Mouse (Mus musculus): ENCODE data around the gene Cdc42ep1.

Gene Cdc42ep1

DNA sequence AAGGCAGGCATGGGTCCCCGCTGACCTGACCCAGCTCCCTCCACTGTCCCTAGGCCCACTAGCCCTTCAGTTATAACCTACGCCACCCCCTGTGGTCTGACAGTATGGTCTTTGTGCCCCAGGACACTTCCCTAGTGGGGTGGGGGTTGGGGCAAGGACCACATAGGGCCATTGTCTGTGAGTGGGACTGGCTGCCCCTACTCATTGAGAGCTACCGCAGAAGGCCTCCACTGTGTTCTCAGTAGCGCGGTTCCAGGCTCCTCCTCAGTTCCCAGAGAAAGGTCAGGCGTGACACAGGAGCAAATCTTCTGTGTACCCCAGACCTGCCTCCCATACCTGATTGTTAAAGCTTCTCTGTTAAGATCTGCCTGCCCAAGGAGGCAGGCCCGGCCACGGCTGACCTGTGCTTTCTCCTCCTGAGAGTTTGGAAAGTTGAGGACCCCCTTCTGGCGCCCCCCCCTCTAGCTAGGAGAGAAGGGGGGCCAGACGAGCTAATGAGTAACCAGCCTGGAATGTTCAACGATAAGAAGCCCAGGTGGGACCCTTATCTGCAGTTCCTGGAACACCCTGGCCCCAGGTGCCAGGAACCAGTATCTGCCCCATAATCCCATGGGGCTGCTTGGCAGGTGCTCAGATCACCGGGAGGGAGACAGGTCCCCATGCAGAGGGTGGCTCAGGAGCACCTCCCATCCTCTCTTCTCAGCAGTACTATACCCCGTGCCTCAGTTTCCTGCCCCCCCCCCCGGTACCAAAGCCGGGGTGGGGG lies 7.8 kb downstream of the Cdc42ep1 start:
- peak in 1 of 2 experiments; percentile 48 for DNase-seq

- no peak for DNase-seq
These were observed 8.5 kb downstream of the Cdc42ep1 start for GRCm38 (mm10) chr15:78850944-78851343.

- peak; percentile 90 to 94 for DNase-seq
These were observed 9.2 kb downstream of the Cdc42ep1 start for GRCm38 (mm10) chr15:78851505-78852153.

- no peak for DNase-seq
These were observed 13.0 kb downstream of the Cdc42ep1 start, which contains the start of gene Lgals2 for GRCm38 (mm10) chr15:78855303-78855965. Gene Lgals2, minus strand, starts transcription at chr15:78855529.

GRCm38 (mm10) chr15:78857009-78857408 lies 14.6 kb downstream of the Cdc42ep1 start:
- DNase-seq = peak; percentile 77 to 82

GRCm38 (mm10) chr15:78859311-78859710 lies 16.9 kb downstream of the Cdc42ep1 start:
- no peak for DNase-seq

DNA sequence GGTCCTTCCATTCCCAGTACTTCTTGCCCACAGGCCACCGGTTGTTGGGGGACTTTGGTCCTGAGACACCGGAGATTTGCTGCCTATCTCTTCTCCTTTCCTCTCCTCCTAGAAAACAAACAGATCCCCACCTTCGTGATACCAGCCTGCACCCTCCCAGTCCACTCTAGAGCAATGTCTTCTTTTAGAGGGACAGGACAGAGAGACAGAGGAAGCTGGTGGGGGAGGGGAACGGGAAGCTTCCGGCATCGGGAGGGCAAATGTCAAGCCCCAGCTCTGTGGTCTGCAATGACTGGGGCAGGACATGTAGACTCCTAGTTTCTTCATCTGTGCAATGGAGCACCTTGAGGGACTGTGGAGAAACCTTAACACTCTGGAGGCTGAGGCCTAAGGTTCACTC lies 17.3 kb downstream of the Cdc42ep1 start:
- no peak for DNase-seq

- no peak for DNase-seq
These were observed 19.9 kb downstream of the Cdc42ep1 start for GRCm38 (mm10) chr15:78862280-78862679.

DNA sequence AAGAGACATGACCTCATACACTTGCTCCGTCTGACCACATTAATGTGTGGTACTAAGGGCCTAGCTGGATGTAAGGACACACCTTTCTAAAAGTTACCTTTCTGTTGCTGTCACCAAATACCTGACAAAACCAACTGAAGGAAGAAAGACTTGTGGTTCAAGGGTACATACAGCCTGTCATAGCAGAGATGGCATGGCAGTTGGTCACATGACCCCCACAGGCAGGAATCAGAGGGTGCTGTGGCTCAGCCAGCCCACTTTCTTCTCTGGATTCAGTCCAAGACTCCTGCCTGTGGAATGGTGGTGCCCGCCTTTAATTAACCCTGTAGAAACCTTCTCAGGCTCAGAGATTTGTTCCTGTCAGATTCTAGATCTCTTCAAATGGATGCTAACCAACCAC lies 20.7 kb downstream of the Cdc42ep1 start:
- no peak for DNase-seq

GRCm38 (mm10) chr15:78863852-78864253 lies 21.4 kb downstream of the Cdc42ep1 start:
- peak; percentile 50 to 61 for DNase-seq

GRCm38 (mm10) chr15:78868398-78868797 lies 26.0 kb downstream of the Cdc42ep1 start:
- peak; percentile 67 to 82 for DNase-seq

DNA sequence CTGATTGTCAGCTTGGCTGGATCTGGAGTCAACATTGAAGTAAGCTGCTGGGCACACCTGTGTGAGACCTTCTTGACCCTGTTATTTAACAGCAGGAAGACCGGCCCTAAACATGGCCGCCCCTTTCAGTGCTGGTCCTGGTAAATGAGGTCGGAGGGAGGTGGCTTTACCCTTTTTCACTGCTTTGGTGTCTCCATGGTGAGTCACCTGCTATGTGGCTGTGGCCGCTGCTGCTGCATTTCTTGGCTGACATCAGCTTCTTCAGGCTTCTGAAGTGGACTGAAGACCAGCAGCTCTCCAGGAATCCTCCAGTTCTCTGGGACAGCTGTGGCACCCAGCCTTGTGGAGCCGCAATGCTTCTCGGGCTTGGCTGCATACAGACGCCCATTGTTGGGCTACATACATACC lies 26.4 kb downstream of the Cdc42ep1 start:
- DNase-seq = peak in 1 of 2 experiments; percentile 67

DNA sequence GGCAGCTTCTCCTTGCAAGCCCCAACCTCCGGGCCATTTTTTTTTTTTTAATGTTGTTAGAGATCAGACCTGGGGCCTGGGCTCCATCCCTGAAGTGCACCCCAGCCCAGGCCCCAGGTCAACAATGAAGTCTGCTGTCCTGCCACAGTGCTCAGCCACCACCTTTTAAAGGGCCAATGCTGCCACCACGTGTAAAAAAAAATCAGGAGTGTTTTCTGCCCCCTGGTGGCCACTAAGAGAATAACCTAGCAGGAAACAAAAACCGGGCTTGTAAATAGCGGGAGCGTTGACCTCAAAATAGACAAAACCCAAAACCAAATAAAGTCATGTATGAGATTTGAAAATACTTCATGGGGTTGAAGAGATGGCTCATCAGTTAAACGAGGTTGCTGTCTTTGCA lies 27.4 kb downstream of the Cdc42ep1 start:
- peak in 1 of 2 experiments; percentile 61 for DNase-seq

- no peak for DNase-seq
These were observed 29.7 kb downstream of the Cdc42ep1 start for GRCm38 (mm10) chr15:78872021-78872608.

DNA sequence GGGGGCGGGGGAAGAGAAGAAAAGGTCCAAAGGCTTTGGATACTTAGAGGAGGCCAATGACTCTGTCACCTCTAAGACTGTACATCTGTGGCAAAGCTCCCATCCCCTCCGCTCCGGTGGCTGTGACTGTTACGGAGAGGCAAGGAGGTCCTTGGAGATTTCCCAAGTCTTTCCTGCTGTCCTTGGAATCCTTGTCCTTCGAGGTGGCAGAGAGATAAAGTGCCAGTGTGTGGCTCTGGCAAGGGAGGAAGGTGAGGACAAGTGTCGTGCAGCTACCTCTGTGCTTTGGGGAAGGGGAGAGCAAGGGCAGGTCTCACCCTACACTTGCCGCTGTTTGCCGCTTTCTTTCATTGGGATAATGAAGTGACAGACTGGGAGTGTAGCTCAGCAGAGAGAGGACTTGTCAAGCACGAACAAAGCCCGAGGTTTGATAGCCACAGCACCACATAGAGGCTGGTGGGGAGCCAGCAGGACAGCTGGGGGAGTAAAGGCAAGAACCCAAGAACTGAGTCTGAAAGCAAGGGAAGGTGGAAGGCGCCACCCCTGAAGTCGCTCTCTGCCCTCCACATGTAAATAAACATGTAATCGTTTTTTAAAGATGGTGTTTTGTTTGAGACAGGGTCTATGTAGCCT lies 31.5 kb downstream of the Cdc42ep1 start:
- no peak for DNase-seq

GRCm38 (mm10) chr15:78874989-78875388 lies 32.6 kb downstream of the Cdc42ep1 start:
- no peak for DNase-seq

DNA sequence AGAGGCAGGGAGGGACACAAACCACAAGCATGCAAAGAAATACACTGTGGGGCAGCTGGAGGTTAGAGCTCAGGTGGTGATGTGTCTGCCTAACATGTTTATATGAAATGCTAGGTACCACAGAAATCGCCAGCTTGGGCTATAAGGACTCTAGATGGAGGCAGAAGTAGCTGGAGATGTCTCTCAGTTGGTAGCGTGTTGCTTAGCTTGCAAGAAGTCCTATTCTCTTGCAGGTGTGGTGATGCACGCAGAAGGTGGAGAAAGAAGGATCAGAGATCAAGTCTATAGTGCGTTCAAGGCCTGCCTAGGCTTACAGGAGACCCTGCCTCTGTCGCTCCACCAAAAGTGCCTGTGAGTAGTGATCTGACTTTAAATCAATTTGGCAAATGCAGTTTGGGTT lies 33.1 kb downstream of the Cdc42ep1 start:
- DNase-seq = no peak

GRCm38 (mm10) chr15:78876258-78876696 lies 33.9 kb downstream of the Cdc42ep1 start:
- DNase-seq = peak; percentile 91 to 95

- peak; percentile 95 to 97 for DNase-seq
These were observed 34.8 kb downstream of the Cdc42ep1 start, which contains the start of gene Gga1 for GRCm38 (mm10) chr15:78876991-78877809. Gene Gga1, plus strand, starts transcription at chr15:78877190.

GRCm38 (mm10) chr15:78877810-78878390 lies 35.5 kb downstream of the Cdc42ep1 start:
- DNase-seq = no peak

All from lung, adult 18-20 months (tissue).